Mouse (Mus musculus): ENCODE data around the gene Dapp1. TPM values are rescaled to one million over a fixed set of nuclear protein-coding genes. Genes with fewer than 3 reads are reported as not detected.
A peak's percentile ranks its signal among the peaks of the same experiment; 100 is the strongest.

Gene Dapp1
- 2.3 and 2.9 TPM in 2 replicates for polyA plus RNA-seq (2016; fragmentation: Nextera tagmentation; extraction: Ambion mirVana)

DNA sequence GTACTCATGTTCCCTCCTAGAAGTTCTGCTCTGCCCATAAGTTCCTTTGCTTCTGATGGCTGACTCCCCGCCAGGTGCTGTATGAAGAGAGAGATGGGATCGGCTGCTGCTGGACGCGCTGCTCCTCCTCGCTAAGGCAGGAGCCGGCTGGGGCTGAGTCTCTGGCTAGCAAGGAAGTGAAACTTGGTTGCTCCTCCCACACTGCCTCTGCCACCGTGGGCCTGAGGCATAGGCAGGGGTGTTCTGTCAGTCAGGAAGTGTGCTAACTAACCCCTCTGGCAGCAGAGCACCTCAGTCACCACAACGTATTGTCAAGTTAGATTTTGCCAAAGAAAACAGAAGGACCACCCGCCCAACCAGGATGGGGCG, at the start of gene Dapp1:
Dapp1 (minus strand) TSS at position 164 of the 369 bp plus-strand sequence.
- 18% methylated on average over 10 of the region's 10 CpGs for WGBS
- H3K27me3 ChIP-seq (ENCODE audit: low read depth, poor library complexity, severe bottlenecking): peaks cover 10% of the 10 kb centered on the region; the same call in 1 of the 2 replicates
- peak within 1 kb of the TSS; percentile 42 for H3K4me3 ChIP-seq
- peak; percentile 52 for DNase-seq (ENCODE audit: low spot score)
- H3K9me3 ChIP-seq (replicated peaks): no peaks in the 10 kb centered on the region
- H3K36me3 ChIP-seq: no peaks in the 10 kb centered on the region
- peaks cover 30% of the 10 kb centered on the region for H3K4me1 ChIP-seq
- H3K27ac ChIP-seq (replicated peaks): peak within 1 kb of the TSS; percentile 69

DNA sequence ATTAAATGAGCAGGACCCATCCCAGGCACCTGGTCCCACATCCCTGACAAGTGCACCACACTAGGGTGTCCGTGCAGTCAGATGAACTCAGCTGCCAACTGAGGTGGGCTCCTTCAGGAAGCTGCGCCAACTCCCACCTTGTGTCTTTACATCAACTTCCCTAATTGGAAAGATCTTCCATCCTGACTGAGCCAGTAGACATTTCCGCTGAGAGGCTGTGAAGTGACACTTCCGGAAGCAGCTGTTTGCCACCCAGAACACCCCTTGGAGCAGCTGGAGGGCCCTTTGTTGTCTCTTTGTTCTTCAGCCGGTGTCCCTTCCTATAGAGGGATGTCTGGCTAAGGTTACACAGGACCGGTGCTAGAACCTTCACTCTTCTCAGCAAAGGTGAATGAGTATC, 49.2 kb upstream of the Dapp1 start:
- 91% methylated on average over 6 of the region's 6 CpGs for WGBS
- H3K27ac ChIP-seq (replicated peaks): no peak overlapping the region
- no peak for DNase-seq (ENCODE audit: low spot score)
- H3K36me3 ChIP-seq: no peaks in the 10 kb centered on the region
- H3K4me3 ChIP-seq: no peak overlapping the region
- H3K27me3 ChIP-seq (ENCODE audit: low read depth, poor library complexity, severe bottlenecking): no peaks in the 10 kb centered on the region
- H3K9me3 ChIP-seq (replicated peaks): no peaks in the 10 kb centered on the region
- no peaks in the 10 kb centered on the region for H3K4me1 ChIP-seq

DNA sequence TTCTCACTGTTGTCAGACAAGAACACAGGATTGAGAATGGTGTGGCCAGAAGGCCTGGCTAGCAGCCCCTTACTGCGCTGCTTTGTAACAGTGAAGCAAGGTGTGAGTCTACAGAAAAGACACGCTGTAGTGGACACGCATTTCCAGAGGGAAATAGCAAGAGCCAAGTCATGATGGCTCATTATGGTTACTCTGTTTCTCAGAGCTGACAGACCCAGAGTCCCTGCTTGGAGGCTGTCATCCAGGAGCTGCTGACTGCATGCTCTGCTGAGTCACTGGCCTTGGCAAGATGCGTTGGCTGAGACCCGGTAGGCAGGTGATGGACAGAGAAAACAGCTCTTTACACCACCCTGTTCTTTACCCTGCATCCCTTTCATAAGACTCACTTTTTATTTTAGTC, 48.0 kb upstream of the Dapp1 start:
- Histone ChIP-seq H3K4me1 (no peaks in the 10 kb centered on the region), H3K9me3 (replicated peaks) (no peaks in the 10 kb centered on the region), H3K36me3 (no peaks in the 10 kb centered on the region), H3K27ac (replicated peaks) (no peak overlapping the region), H3K4me3 (no peak overlapping the region), H3K27me3 (ENCODE audit: low read depth, poor library complexity, severe bottlenecking) (no peaks in the 10 kb centered on the region)
- DNase-seq (ENCODE audit: low spot score): no peak
- 90% methylated on average over 5 of the region's 5 CpGs for WGBS

DNA sequence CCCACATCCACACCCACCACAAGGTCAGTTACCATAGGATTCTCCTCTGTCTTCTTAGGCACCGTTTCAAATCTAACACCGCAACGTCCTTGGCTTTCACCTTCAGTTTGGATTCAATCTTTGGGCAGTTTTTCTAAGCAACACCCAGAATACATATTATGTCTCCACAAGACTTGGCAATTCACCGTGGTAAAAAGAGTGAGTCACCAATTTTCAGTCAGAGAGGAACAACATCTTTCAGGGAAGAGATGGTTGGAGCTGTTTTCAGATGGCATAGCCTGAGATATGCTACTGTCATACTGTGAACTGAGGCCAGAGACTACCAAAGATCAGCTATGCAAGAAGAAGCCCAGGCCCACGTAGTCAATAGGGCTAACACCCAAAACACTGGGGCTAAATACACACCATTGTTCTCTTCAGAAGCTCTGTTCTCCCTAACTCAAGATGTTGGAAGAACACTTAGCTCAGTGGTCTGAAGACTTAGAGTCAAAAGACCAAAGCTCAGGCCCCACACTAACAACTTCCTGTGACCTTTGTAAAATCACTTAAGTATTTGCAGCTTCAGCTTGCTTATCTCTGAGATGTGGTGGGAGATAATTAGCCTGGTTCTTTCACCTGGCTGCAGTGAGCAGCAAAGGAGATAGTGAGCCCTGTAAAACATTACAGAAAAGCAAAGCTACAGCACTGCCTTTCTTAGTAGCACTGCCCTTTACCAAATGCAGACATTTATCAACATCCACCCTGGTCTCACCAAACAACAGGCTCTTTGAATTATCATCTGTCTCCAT, 46.4 kb upstream of the Dapp1 start:
- WGBS: 83% methylated on average over 5 of the region's 5 CpGs
- Histone ChIP-seq H3K27me3 (ENCODE audit: low read depth, poor library complexity, severe bottlenecking) (no peaks in the 10 kb centered on the region), H3K36me3 (no peaks in the 10 kb centered on the region)

DNA sequence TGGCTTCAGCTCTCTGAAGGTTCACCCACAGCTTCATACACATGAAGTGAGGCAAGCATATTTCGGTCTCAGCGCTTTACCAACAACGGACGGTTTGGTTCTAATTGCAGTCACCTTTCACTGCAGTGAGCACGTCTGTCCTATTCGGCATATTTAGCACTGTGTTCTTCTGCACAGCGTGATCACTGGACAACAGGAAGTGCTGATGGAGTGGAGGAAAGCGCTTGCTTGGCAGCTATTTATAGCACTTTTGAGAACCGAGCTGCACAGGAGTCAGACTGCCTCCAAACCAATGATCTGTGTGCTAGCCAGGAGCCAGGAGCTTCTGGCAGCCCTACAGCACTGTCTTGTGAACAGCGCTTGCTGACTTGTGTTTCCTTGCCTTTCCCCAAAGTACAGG, 44.9 kb upstream of the Dapp1 start:
- no peak for DNase-seq (ENCODE audit: low spot score)
- H3K27ac ChIP-seq (replicated peaks): no peak overlapping the region
- no peak overlapping the region for H3K4me3 ChIP-seq
- no peaks in the 10 kb centered on the region for H3K27me3 ChIP-seq (ENCODE audit: low read depth, poor library complexity, severe bottlenecking)
- H3K9me3 ChIP-seq (replicated peaks): no peaks in the 10 kb centered on the region
- H3K36me3 ChIP-seq: no peaks in the 10 kb centered on the region
- WGBS: 88% methylated on average over 10 of the region's 10 CpGs
- H3K4me1 ChIP-seq: no peaks in the 10 kb centered on the region

More for the DNA sequence above, 46.4 kb upstream of the Dapp1 start:
- no peak overlapping the region for H3K4me3 ChIP-seq
- H3K4me1 ChIP-seq: no peaks in the 10 kb centered on the region
- no peaks in the 10 kb centered on the region for H3K9me3 ChIP-seq (replicated peaks)
- no peak overlapping the region for H3K27ac ChIP-seq (replicated peaks)
- DNase-seq (ENCODE audit: low spot score): no peak

DNA sequence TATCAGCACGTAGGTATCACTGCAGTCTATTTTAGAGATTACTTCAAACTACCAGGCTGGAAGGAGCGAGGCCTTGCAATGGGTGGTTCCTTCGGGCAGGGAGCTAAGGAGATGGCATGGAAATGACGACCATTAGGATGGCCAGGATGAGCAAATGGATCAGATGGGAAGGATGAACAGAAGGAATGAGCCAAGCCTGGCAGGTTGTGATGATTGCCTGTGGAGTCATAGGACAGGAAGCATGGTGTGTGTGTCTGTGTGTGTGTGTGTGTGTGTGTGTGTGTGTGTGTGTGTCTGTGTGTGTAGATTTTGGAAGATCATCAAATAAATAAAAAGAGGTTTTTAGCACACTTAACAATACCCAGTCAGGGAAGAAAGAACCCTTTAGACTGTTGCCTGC, 41.3 kb upstream of the Dapp1 start:
- Histone ChIP-seq H3K9me3 (replicated peaks) (no peaks in the 10 kb centered on the region; the same call in 1 of the 2 replicates), H3K4me3 (no peak overlapping the region), H3K27ac (replicated peaks) (no peak overlapping the region), H3K4me1 (no peaks in the 10 kb centered on the region), H3K36me3 (no peaks in the 10 kb centered on the region), H3K27me3 (ENCODE audit: low read depth, poor library complexity, severe bottlenecking) (no peaks in the 10 kb centered on the region)
- 85% methylated on average over 4 of the region's 4 CpGs for WGBS
- no peak for DNase-seq (ENCODE audit: low spot score)

DNA sequence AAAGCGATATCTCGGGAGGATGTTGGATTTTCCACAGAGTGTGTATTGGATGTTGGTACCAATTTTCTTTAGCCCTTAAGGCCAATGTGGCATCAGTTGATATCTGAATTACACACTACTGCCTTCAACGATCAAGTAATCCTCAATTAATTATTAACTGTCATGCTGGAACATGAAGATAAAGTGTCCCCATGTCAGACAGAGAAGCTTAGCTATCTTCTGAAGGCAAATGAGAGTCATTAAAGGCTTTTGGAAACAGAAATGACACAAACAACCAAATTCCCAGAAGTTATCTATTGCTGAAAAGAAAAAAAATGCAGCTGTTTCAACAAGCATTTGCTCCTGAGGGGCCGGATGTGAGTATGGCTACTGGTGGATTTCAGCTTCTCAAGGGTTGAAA, 40.7 kb upstream of the Dapp1 start:
- H3K9me3 ChIP-seq (replicated peaks): no peaks in the 10 kb centered on the region; the same call in 1 of the 2 replicates
- no peaks in the 10 kb centered on the region for H3K27me3 ChIP-seq (ENCODE audit: low read depth, poor library complexity, severe bottlenecking)
- WGBS: 96% methylated on average over 4 of the region's 4 CpGs
- no peaks in the 10 kb centered on the region for H3K4me1 ChIP-seq
- H3K4me3 ChIP-seq: no peak overlapping the region
- no peaks in the 10 kb centered on the region for H3K36me3 ChIP-seq
- no peak for DNase-seq (ENCODE audit: low spot score)
- H3K27ac ChIP-seq (replicated peaks): no peak overlapping the region

DNA sequence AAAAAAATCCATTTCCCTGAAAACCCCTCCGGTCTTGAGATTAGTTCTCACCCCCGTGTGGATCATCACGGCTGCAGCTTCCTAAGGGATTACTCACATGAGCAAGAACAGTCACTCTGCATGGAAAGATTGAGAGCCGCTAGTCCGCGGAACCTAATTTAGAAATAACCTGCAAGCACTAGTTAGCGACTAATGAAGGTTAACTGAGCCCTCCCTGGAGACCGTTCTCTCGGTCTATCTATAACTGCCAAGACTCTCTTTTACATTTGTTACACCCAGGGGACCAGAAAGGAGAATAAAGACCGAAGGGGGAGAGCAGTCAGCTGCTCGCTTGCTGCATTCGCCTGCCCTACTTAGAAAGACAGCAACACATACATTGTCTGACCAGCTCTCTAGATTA, 35.5 kb upstream of the Dapp1 start:
- Histone ChIP-seq H3K9me3 (replicated peaks) (no peaks in the 10 kb centered on the region; the same call in 1 of the 2 replicates), H3K27me3 (ENCODE audit: low read depth, poor library complexity, severe bottlenecking) (no peaks in the 10 kb centered on the region), H3K27ac (replicated peaks) (no peak overlapping the region), H3K4me1 (no peaks in the 10 kb centered on the region), H3K4me3 (no peak overlapping the region), H3K36me3 (no peaks in the 10 kb centered on the region)
- 93% methylated on average over 12 of the region's 12 CpGs for WGBS
- DNase-seq (ENCODE audit: low spot score): no peak

DNA sequence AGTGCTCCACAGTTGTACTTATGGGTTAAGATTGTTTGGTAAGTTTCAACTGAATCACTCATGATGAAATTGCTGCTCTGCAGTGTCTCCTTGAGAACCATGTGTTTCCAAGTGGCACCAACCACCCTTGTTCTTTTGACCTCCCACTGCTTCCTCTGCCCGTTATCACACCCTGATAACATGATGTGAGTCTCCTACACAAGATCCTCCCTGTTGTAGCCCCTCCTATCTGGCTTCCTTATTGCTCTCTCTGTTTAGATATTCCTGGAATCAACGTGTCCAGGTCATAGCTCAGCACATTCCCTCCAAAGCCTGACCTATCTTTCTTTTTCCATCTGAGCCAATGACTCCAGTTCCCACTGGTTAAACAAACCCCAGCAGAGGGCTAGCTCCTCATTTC, 33.4 kb upstream of the Dapp1 start:
- H3K4me1 ChIP-seq: no peaks in the 10 kb centered on the region
- no peaks in the 10 kb centered on the region; the same call in 1 of the 2 replicates for H3K9me3 ChIP-seq (replicated peaks)
- H3K36me3 ChIP-seq: no peaks in the 10 kb centered on the region
- no peak overlapping the region for H3K27ac ChIP-seq (replicated peaks)
- H3K27me3 ChIP-seq (ENCODE audit: low read depth, poor library complexity, severe bottlenecking): no peaks in the 10 kb centered on the region
- WGBS: 88% methylated on average over 2 of the region's 2 CpGs
- DNase-seq (ENCODE audit: low spot score): no peak
- H3K4me3 ChIP-seq: no peak overlapping the region

DNA sequence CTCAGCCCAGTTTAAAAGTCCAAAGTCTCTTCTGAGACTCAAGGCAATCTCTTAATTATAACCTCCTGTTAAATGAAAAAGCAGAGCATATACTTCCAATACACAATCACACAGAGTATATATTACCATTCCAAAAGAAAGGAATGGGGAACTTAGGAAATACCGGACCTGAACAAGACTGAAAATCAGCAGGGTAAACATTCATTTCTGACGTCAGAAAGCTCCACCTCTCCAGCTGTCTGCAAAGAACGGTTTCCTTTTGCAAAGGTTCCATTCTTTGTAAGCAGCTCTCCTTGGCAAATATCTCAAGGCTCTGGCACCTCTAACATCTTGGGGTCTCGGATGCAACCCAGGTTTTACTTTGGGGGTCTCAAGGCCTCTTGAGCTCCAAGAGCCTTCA, 31.0 kb upstream of the Dapp1 start:
- Histone ChIP-seq H3K36me3 (no peaks in the 10 kb centered on the region), H3K27ac (replicated peaks) (no peak overlapping the region), H3K4me1 (no peaks in the 10 kb centered on the region), H3K9me3 (replicated peaks) (no peaks in the 10 kb centered on the region), H3K4me3 (no peak overlapping the region), H3K27me3 (ENCODE audit: low read depth, poor library complexity, severe bottlenecking) (no peaks in the 10 kb centered on the region)
- 64% methylated on average over 4 of the region's 4 CpGs for WGBS
- DNase-seq (ENCODE audit: low spot score): no peak

DNA sequence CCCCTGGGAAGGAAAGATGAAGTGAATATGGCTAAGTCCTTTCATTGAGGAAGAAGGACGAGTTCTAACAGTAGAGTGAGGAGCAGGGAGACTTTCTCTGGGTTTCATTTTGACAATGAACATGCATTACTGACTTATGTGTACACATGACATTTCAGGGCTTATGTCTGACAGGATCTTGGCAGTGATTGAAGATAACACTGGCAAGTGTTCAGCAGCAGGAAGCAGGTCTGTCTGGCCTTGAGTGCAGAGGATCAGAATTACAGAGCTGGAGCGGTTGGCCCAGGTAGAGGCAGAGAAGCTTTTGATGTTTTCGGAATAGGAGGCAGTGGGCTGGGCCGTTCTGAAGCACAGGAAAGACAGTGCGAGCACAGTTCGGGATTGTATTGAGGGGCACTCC, 26.8 kb upstream of the Dapp1 start:
- no peak for DNase-seq (ENCODE audit: low spot score)
- no peaks in the 10 kb centered on the region for H3K4me1 ChIP-seq
- H3K27ac ChIP-seq (replicated peaks): no peak overlapping the region
- no peaks in the 10 kb centered on the region; the same call in 1 of the 2 replicates for H3K9me3 ChIP-seq (replicated peaks)
- 85% methylated on average over 6 of the region's 6 CpGs for WGBS
- no peaks in the 10 kb centered on the region for H3K36me3 ChIP-seq
- no peaks in the 10 kb centered on the region for H3K27me3 ChIP-seq (ENCODE audit: low read depth, poor library complexity, severe bottlenecking)
- no peak overlapping the region for H3K4me3 ChIP-seq

DNA sequence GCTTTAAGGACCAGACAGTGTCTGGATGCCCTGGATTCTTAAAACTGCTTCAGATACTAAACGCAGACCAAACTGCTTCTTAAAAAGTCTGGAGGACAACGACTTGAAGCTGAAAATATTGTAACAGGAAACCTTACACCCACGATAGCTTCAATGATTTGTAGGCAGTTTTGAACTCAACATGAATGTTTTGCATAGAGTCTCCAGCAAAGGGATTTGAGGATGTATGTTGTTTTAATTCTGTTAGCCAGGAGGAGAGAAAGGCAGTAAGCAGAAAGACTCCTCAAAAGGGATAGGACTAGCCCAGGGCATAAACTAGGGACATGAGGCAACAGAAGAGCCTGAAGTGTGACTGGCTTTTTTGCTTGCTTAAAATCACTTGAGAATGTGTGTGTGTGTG, 25.6 kb upstream of the Dapp1 start:
- Histone ChIP-seq H3K36me3 (no peaks in the 10 kb centered on the region), H3K9me3 (replicated peaks) (no peaks in the 10 kb centered on the region; the same call in 1 of the 2 replicates), H3K27me3 (ENCODE audit: low read depth, poor library complexity, severe bottlenecking) (no peaks in the 10 kb centered on the region), H3K4me3 (no peak overlapping the region), H3K27ac (replicated peaks) (no peak overlapping the region), H3K4me1 (no peaks in the 10 kb centered on the region)
- WGBS: 85% methylated on average over 3 of the region's 3 CpGs
- no peak for DNase-seq (ENCODE audit: low spot score)

DNA sequence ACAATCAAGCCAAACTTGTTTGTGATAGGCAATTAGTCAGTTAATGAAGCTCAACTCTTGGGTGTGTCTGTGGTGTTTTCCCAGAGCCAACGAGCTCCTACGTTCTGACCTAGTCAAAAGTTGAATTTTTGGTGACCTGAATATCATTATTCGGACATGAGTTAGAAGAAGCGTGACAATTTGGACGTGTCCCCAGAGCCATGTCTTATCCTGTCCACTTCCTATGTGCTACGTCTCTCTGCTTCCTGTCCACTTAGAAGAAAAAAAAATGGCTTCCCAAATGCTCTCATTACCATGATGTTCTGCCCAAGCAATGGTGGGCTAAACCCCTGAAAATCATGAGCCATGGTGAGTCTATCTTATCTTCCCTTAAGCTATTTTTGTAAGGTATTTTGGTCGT, 21.9 kb upstream of the Dapp1 start:
- no peak overlapping the region for H3K27ac ChIP-seq (replicated peaks)
- no peak overlapping the region for H3K4me3 ChIP-seq
- H3K27me3 ChIP-seq (ENCODE audit: low read depth, poor library complexity, severe bottlenecking): no peaks in the 10 kb centered on the region
- 93% methylated on average over 7 of the region's 7 CpGs for WGBS
- H3K9me3 ChIP-seq (replicated peaks): no peaks in the 10 kb centered on the region; the same call in 1 of the 2 replicates
- H3K4me1 ChIP-seq: peaks cover 13% of the 10 kb centered on the region
- H3K36me3 ChIP-seq: no peaks in the 10 kb centered on the region
- DNase-seq (ENCODE audit: low spot score): no peak
